ENCODE assay signal across 16 mouse cellular contexts in genomic region chr10:58928952-58929442, GRCm38 (mm10).
DNase-seq lines count a peak whose midpoint lies in the region; ATAC-seq and TF ChIP-seq lines count a peak whose summit lies in the region.
"Had no signal": no experiment of that assay in that cellular context is flagged by ENCODE, and none has a peak within 500 bp of the region (broad histone marks: within the 10 kb centered on the region; RNA-seq: fewer than 3 reads in every experiment).

No protein-coding gene starts in this region.

- 28% methylated on average over 5 of the region's 5 CpGs for WGBS in forebrain, embryonic 11.5 days
- WGBS in forebrain, embryonic 10.5 days = 40% methylated on average over 5 of the region's 5 CpGs
- WGBS in hindbrain, embryonic 16.5 days = 33% methylated on average over 5 of the region's 5 CpGs
- 61% methylated on average over 5 of the region's 5 CpGs for WGBS in stomach, postnatal 0 days

- H3K4me1 ChIP-seq in forebrain, embryonic 11.5 days (replicated peaks; ENCODE audit: control insufficient read depth, insufficient read depth, low read length) = no peaks in the 10 kb centered on the region
- peaks cover 20% of the 10 kb centered on the region for H3K4me1 ChIP-seq in forebrain, embryonic 10.5 days
- peaks cover 7% of the 10 kb centered on the region for H3K4me1 ChIP-seq in hindbrain, embryonic 16.5 days (ENCODE audit: control insufficient read depth, insufficient read depth, low read depth, low read length)
- H3K4me1 ChIP-seq in stomach, postnatal 0 days (replicated peaks; ENCODE audit: control insufficient read depth, insufficient read depth) = no peaks in the 10 kb centered on the region; the same call in 1 of the 2 replicates

- H3K9me3 ChIP-seq in forebrain, embryonic 11.5 days (ENCODE audit: control insufficient read depth, low read length) = no peaks in the 10 kb centered on the region
- H3K9me3 ChIP-seq in forebrain, embryonic 10.5 days = no peaks in the 10 kb centered on the region
- H3K9me3 ChIP-seq in hindbrain, embryonic 16.5 days (ENCODE audit: control insufficient read depth, low read length) = no peaks in the 10 kb centered on the region
- H3K9me3 ChIP-seq in stomach, postnatal 0 days (ENCODE audit: control insufficient read depth, low read length) = no peaks in the 10 kb centered on the region

- peaks cover 3% of the 10 kb centered on the region; the same call in 1 of the 2 replicates for H3K27me3 ChIP-seq in forebrain, embryonic 11.5 days (ENCODE audit: control insufficient read depth, insufficient read depth, low read length)
- H3K27me3 ChIP-seq in forebrain, embryonic 10.5 days (ENCODE audit: poor library complexity, severe bottlenecking) = peaks cover 56% of the 10 kb centered on the region
- peaks cover 34% of the 10 kb centered on the region for H3K27me3 ChIP-seq in Patski
- H3K27me3 ChIP-seq in hindbrain, embryonic 16.5 days (replicated peaks; ENCODE audit: control insufficient read depth, insufficient read depth, low read length) = no peaks in the 10 kb centered on the region
- H3K27me3 ChIP-seq in stomach, postnatal 0 days (ENCODE audit: control insufficient read depth, insufficient read depth, low read length) = no peaks in the 10 kb centered on the region

- H3K9ac ChIP-seq in forebrain, embryonic 11.5 days (ENCODE audit: low read length) = no peak overlapping the region
- H3K9ac ChIP-seq in hindbrain, embryonic 16.5 days (ENCODE audit: low read depth, low read length) = no peak overlapping the region
- no peak overlapping the region for H3K9ac ChIP-seq in stomach, postnatal 0 days (ENCODE audit: low read length)
- H3K9ac ChIP-seq: lung, embryonic 14.5 days had no signal

- no peak overlapping the region for H3K4me3 ChIP-seq in forebrain, embryonic 11.5 days (ENCODE audit: low read depth, low read length)
- H3K4me3 ChIP-seq in forebrain, embryonic 10.5 days = no peak overlapping the region
- H3K4me3 ChIP-seq in hindbrain, embryonic 16.5 days (ENCODE audit: low read length) = no peak overlapping the region
- no peak overlapping the region for H3K4me3 ChIP-seq in stomach, postnatal 0 days (ENCODE audit: low read depth, low read length)
- H3K4me3 ChIP-seq: left cerebral cortex, adult 2 months had no signal

- H3K27ac ChIP-seq in forebrain, embryonic 11.5 days (ENCODE audit: low read depth, low read length) = no peak overlapping the region
- H3K27ac ChIP-seq in forebrain, embryonic 10.5 days = no peak overlapping the region
- no peak overlapping the region for H3K27ac ChIP-seq in hindbrain, embryonic 16.5 days (ENCODE audit: low read depth, low read length)
- no peak overlapping the region for H3K27ac ChIP-seq in stomach, postnatal 0 days (replicated peaks)
- H3K27ac ChIP-seq: left cerebral cortex, adult 2 months had no signal

- H3K36me3 ChIP-seq in forebrain, embryonic 11.5 days (ENCODE audit: control insufficient read depth, insufficient read depth, low read length) = no peaks in the 10 kb centered on the region
- no peaks in the 10 kb centered on the region for H3K36me3 ChIP-seq in forebrain, embryonic 10.5 days (replicated peaks)
- H3K36me3 ChIP-seq in hindbrain, embryonic 16.5 days (ENCODE audit: control insufficient read depth, insufficient read depth, low read length) = no peaks in the 10 kb centered on the region
- H3K36me3 ChIP-seq in stomach, postnatal 0 days (ENCODE audit: control insufficient read depth, insufficient read depth, low read length) = no peaks in the 10 kb centered on the region

- no peak for DNase-seq in forebrain, embryonic 11.5 days (ENCODE audit: low spot score)
- DNase-seq in forebrain, embryonic 10.5 days (ENCODE audit: extremely low spot score, low spot score) = no peak
- peak; percentile 21 to 27 for DNase-seq in layer of hippocampus, postnatal 10 days (ENCODE audit: low spot score in 2 of 2)
- DNase-seq in layer of hippocampus, postnatal 25 days (ENCODE audit: extremely low spot score in 1 of 2, low spot score in 1 of 2) = no peak
- no peak for DNase-seq in Patski (ENCODE audit: low read depth, low spot score)
- no peak for DNase-seq in stomach, postnatal 0 days (ENCODE audit: low spot score)
- no peak for DNase-seq in embryo, embryonic 11 days
- DNase-seq: cerebellum, adult 11 months; heart, postnatal 36 days; liver; lung, embryonic 14.5 days; thymus, postnatal 4 days had no signal

- TF ChIP-seq EP300 in stomach, postnatal 0 days (optimal IDR thresholded peaks at IDR 0.05) = no peak

- CTCF ChIA-PET in Patski (lab: Charles Lee) = interaction anchor here (1.0 to 1.3 kb wide), 2 partner anchors 21 to 56 kb away, joined by 3 read pairs; no protein-coding TSS in a partner anchor

- in situ Hi-C loops in Patski (cut with MboI; ENCODE audit: low pct_unique_long_range_greater_than_20kb) = no loop called here

- 0 out of 2 replicates have a peak, but pooled peaks have one; percentile 56 for ATAC-seq in forebrain, embryonic 11.5 days (replicated peaks; ENCODE audit: low FRiP score)
- peak; percentile 51 for ATAC-seq in Patski
- peak; percentile 77 for ATAC-seq in hindbrain, embryonic 16.5 days
- no peak for ATAC-seq in stomach, postnatal 0 days (ENCODE audit: low FRiP score, low TSS enrichment)
- ATAC-seq: intestine, postnatal 0 days had no signal

- no peak overlapping the region for H3K4me2 ChIP-seq in forebrain, embryonic 11.5 days (ENCODE audit: low read depth, low read length, severe bottlenecking)
- H3K4me2 ChIP-seq in hindbrain, embryonic 16.5 days (ENCODE audit: low read length) = no peak overlapping the region
- no peak overlapping the region for H3K4me2 ChIP-seq in stomach, postnatal 0 days (replicated peaks; ENCODE audit: low read depth)
- H3K4me2 ChIP-seq: heart, embryonic 11.5 days; lung, embryonic 14.5 days had no signal

- no peak for TF ChIP-seq CTCF in Patski (IDR thresholded peaks at IDR 0.05)
- TF ChIP-seq CTCF in stomach, postnatal 0 days (IDR thresholded peaks at IDR 0.05; ENCODE audit: low read depth) = no peak

- POLR2A ChIA-PET in Patski (lab: Charles Lee) = interaction anchor here (0.6 kb wide), 1 partner anchor 240 kb away, joined by 3 read pairs; no protein-coding TSS in a partner anchor

Comparison
In these comparisons a context has a peak if more than half of its experiments do, and no peak if none do; other contexts are left out.
1. DNase-seq: peak in layer of hippocampus, postnatal 10 days (2 of 2); none in forebrain, embryonic 11.5 days (single experiment), forebrain, embryonic 10.5 days (single experiment), layer of hippocampus, postnatal 25 days (0 of 2), Patski (single experiment), stomach, postnatal 0 days (single experiment) and embryo, embryonic 11 days (single experiment).